Mouse (Mus musculus): Measurements from ENCODE around the gene Sh3kbp1.
A peak's percentile ranks its signal among the peaks of the same experiment; 100 is the strongest.

The Sh3kbp1 gene

GRCm38 (mm10) chrX:159928834-159929233 lies 301.8 kb downstream of the Sh3kbp1 start:
- Histone ChIP-seq H3K36me3 (ENCODE audit: control insufficient read depth, insufficient read depth, low read length, poor library complexity, severe bottlenecking) (0 out of 2 replicates have a peak, but pooled peaks cover 2% of the 10 kb centered on the region), H3K27me3 (ENCODE audit: control insufficient read depth, insufficient read depth, low read length, poor library complexity, severe bottlenecking) (no peaks in the 10 kb centered on the region)
- DNase-seq (ENCODE audit: low read depth, low spot score), result no peak

GRCm38 (mm10) chrX:159932027-159932426 lies 305.0 kb downstream of the Sh3kbp1 start:
- no peak for DNase-seq (ENCODE audit: low read depth, low spot score)
- Histone ChIP-seq H3K36me3 (ENCODE audit: control insufficient read depth, insufficient read depth, low read length, poor library complexity, severe bottlenecking) (0 out of 2 replicates have a peak, but pooled peaks cover 2% of the 10 kb centered on the region), H3K27me3 (ENCODE audit: control insufficient read depth, insufficient read depth, low read length, poor library complexity, severe bottlenecking) (no peaks in the 10 kb centered on the region)

GRCm38 (mm10) chrX:159942569-159942968 lies 315.5 kb downstream of the Sh3kbp1 start:
- no peaks in the 10 kb centered on the region for H3K27me3 ChIP-seq (ENCODE audit: control insufficient read depth, insufficient read depth, low read length, poor library complexity, severe bottlenecking)
- H3K36me3 ChIP-seq (ENCODE audit: control insufficient read depth, insufficient read depth, low read length, poor library complexity, severe bottlenecking), result no peaks in the 10 kb centered on the region
- no peak for DNase-seq (ENCODE audit: low read depth, low spot score)

- DNase-seq (ENCODE audit: low read depth, low spot score), result no peak
- 0 out of 2 replicates have a peak, but pooled peaks cover 2% of the 10 kb centered on the region for H3K36me3 ChIP-seq (ENCODE audit: control insufficient read depth, insufficient read depth, low read length, poor library complexity, severe bottlenecking)
- H3K27me3 ChIP-seq (ENCODE audit: control insufficient read depth, insufficient read depth, low read length, poor library complexity, severe bottlenecking), result no peaks in the 10 kb centered on the region
These were observed 316.5 kb downstream of the Sh3kbp1 start for GRCm38 (mm10) chrX:159943586-159943985.

GRCm38 (mm10) chrX:159953546-159954429 lies 326.7 kb downstream of the Sh3kbp1 start:
- no peak for DNase-seq (ENCODE audit: low read depth, low spot score)
- no peaks in the 10 kb centered on the region; the same call in 1 of the 2 replicates for H3K36me3 ChIP-seq (ENCODE audit: control insufficient read depth, insufficient read depth, low read length, poor library complexity, severe bottlenecking)
- H3K27me3 ChIP-seq (ENCODE audit: control insufficient read depth, insufficient read depth, low read length, poor library complexity, severe bottlenecking), result no peaks in the 10 kb centered on the region

GRCm38 (mm10) chrX:159954430-159954779 lies 327.3 kb downstream of the Sh3kbp1 start:
- DNase-seq (ENCODE audit: low read depth, low spot score), result no peak

GRCm38 (mm10) chrX:159955433-159955832 lies 328.4 kb downstream of the Sh3kbp1 start:
- Histone ChIP-seq H3K27me3 (ENCODE audit: control insufficient read depth, insufficient read depth, low read length, poor library complexity, severe bottlenecking) (no peaks in the 10 kb centered on the region), H3K36me3 (ENCODE audit: control insufficient read depth, insufficient read depth, low read length, poor library complexity, severe bottlenecking) (no peaks in the 10 kb centered on the region; the same call in 1 of the 2 replicates)
- no peak for DNase-seq (ENCODE audit: low read depth, low spot score)

More at GRCm38 (mm10) chrX:159954430-159954779, 327.3 kb downstream of the Sh3kbp1 start:
- Histone ChIP-seq H3K36me3 (ENCODE audit: control insufficient read depth, insufficient read depth, low read length, poor library complexity, severe bottlenecking) (no peaks in the 10 kb centered on the region; the same call in 1 of the 2 replicates), H3K27me3 (ENCODE audit: control insufficient read depth, insufficient read depth, low read length, poor library complexity, severe bottlenecking) (no peaks in the 10 kb centered on the region)

GRCm38 (mm10) chrX:159961385-159961784 lies 334.3 kb downstream of the Sh3kbp1 start:
- Histone ChIP-seq H3K27me3 (ENCODE audit: control insufficient read depth, insufficient read depth, low read length, poor library complexity, severe bottlenecking) (no peaks in the 10 kb centered on the region), H3K36me3 (ENCODE audit: control insufficient read depth, insufficient read depth, low read length, poor library complexity, severe bottlenecking) (peaks cover 4% of the 10 kb centered on the region; the same call in 1 of the 2 replicates)
- DNase-seq (ENCODE audit: low read depth, low spot score), result no peak

- peaks cover 4% of the 10 kb centered on the region; the same call in 1 of the 2 replicates for H3K36me3 ChIP-seq (ENCODE audit: control insufficient read depth, insufficient read depth, low read length, poor library complexity, severe bottlenecking)
- no peaks in the 10 kb centered on the region for H3K27me3 ChIP-seq (ENCODE audit: control insufficient read depth, insufficient read depth, low read length, poor library complexity, severe bottlenecking)
- DNase-seq (ENCODE audit: low read depth, low spot score), result peak; percentile 70
These were observed 336.2 kb downstream of the Sh3kbp1 start for GRCm38 (mm10) chrX:159963273-159963672.

GRCm38 (mm10) chrX:159963925-159964324 lies 336.9 kb downstream of the Sh3kbp1 start:
- no peak for DNase-seq (ENCODE audit: low read depth, low spot score)
- Histone ChIP-seq H3K36me3 (ENCODE audit: control insufficient read depth, insufficient read depth, low read length, poor library complexity, severe bottlenecking) (peaks cover 4% of the 10 kb centered on the region; the same call in 1 of the 2 replicates), H3K27me3 (ENCODE audit: control insufficient read depth, insufficient read depth, low read length, poor library complexity, severe bottlenecking) (no peaks in the 10 kb centered on the region)

- DNase-seq (ENCODE audit: low read depth, low spot score), result no peak
These were observed 342.0 kb downstream of the Sh3kbp1 start for GRCm38 (mm10) chrX:159969025-159969424.

GRCm38 (mm10) chrX:159971091-159971779 lies 344.2 kb downstream of the Sh3kbp1 start:
- H3K36me3 ChIP-seq (ENCODE audit: control insufficient read depth, insufficient read depth, low read length, poor library complexity, severe bottlenecking), result peaks cover under 1% of the 10 kb centered on the region; the same call in 1 of the 2 replicates
- no peaks in the 10 kb centered on the region for H3K27me3 ChIP-seq (ENCODE audit: control insufficient read depth, insufficient read depth, low read length, poor library complexity, severe bottlenecking)
- no peak for DNase-seq (ENCODE audit: low read depth, low spot score)

More at GRCm38 (mm10) chrX:159969025-159969424, 342.0 kb downstream of the Sh3kbp1 start:
- no peaks in the 10 kb centered on the region for H3K27me3 ChIP-seq (ENCODE audit: control insufficient read depth, insufficient read depth, low read length, poor library complexity, severe bottlenecking)
- H3K36me3 ChIP-seq (ENCODE audit: control insufficient read depth, insufficient read depth, low read length, poor library complexity, severe bottlenecking), result peaks cover 4% of the 10 kb centered on the region; the same call in 1 of the 2 replicates

GRCm38 (mm10) chrX:159973730-159974129 lies 346.7 kb downstream of the Sh3kbp1 start:
- no peaks in the 10 kb centered on the region for H3K27me3 ChIP-seq (ENCODE audit: control insufficient read depth, insufficient read depth, low read length, poor library complexity, severe bottlenecking)
- H3K36me3 ChIP-seq (ENCODE audit: control insufficient read depth, insufficient read depth, low read length, poor library complexity, severe bottlenecking), result no peaks in the 10 kb centered on the region
- peak; percentile 62 for DNase-seq (ENCODE audit: low read depth, low spot score)

- H3K27me3 ChIP-seq (ENCODE audit: control insufficient read depth, insufficient read depth, low read length, poor library complexity, severe bottlenecking), result no peaks in the 10 kb centered on the region
- DNase-seq (ENCODE audit: low read depth, low spot score), result no peak
- no peaks in the 10 kb centered on the region for H3K36me3 ChIP-seq (ENCODE audit: control insufficient read depth, insufficient read depth, low read length, poor library complexity, severe bottlenecking)
These were observed 349.2 kb downstream of the Sh3kbp1 start for GRCm38 (mm10) chrX:159976243-159976642.

Measured in splenic B cell, adult 2 months (primary cell).